Mouse (Mus musculus): ENCODE measurements around the gene Cacnb1.

Gene Cacnb1

DNA sequence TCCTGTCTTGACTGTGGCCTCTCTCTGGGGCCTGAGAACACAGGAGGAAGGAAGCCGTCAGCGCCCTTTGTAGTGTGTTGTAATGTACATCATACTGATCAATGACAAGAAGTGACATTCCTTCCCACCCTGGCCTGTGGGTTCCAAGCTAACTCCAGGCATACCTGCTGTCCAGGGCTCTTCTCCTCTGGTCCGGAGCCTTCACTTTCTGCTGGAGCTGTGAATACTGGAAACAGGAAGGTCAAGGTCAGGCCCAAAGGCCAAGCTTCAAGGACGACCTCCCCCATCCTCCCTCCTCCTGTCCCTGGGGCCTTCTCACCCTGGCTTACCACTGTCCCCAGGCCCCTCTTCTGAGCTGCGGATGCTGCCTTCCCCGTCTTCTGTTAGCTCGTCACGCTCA is 18.1 kb upstream of the Cacnb1 start:
- DNase-seq (ENCODE audit: low spot score in 2 of 2), result no peak

DNA sequence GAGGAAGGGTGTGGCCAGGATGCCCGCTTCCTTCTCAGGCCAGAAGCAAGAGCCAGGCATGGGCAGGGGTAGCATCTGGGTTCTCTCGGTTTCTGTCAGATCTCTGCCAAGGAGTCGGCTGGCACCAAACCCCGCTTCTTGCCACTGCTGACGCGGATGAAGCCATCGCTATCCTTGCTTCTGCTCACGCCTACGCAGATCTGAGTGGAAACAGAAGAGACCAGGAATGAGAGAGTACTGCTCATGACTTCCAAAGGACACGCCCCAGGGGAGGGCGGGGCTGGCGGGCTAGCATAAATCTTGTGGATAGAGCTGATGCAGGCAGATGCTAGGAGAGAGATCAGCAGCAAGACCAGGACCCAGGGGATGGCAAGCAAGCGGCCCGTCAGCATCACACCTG is 15.0 kb upstream of the Cacnb1 start:
- no peak for DNase-seq (ENCODE audit: low spot score in 2 of 2)

DNA sequence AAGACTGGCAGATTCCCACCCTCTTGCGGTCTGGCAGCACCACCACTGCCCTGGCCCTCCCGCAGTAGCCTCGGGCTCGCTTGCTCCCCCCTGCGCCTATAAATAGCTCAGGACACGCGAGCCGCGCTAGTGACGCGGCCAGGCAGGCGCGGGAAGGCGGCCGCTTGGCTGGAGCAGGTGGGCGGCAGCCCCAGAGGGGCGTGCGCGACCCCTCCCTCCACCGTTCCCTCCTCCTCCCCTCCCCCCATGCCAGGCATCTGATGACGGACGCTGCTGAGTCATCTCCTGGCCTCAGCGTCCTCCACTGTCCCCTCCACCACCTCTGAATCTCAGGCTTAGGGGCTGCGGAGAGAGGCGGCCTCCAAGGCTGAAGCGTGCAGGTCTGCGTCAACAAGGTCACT is 13.1 kb upstream of the Cacnb1 start:
- DNase-seq (ENCODE audit: low spot score in 2 of 2), result peak in 1 of 2 experiments; percentile 27

DNA sequence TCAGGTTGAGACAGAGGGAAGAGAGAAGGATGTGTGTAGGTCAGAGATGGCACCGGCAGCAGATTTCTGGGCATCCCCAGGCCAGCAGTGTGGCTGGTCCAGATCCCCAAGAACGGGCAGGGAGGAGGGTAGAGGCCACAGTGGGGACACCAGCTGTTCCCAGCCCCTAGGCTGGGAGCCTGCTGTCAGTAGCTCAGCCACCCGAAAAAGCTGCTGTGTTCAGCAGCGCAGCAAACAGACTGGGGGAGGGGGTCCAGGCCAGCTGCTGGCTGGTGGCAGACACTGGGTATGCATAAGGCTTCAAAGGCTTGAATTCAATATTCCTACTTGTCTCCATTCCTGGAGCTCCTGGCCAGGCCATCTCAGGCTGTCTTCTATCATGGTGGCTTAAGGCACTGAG is 12.0 kb upstream of the Cacnb1 start:
- DNase-seq (ENCODE audit: low spot score in 2 of 2), result no peak

DNA sequence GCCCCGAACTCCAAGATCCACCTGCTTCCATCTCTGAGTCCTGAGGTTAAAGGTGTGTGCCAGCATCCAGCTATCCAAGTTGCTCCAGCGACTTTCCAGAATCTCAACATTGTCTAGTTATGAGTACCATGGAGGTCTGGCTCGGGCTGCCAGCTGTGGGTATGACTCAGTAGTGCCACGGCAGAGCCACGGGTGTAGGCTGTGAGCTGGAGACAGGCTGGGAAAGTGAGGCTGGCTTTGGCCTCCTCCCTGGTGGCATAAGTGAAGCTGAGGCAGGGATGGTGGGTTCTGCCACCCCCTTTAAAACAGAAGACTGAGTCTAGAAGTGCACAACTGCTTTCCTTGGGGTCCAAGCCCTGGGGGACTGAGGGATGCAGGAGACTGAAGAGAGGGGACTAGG is 11.2 kb upstream of the Cacnb1 start:
- DNase-seq (ENCODE audit: low spot score in 2 of 2), result no peak

DNA sequence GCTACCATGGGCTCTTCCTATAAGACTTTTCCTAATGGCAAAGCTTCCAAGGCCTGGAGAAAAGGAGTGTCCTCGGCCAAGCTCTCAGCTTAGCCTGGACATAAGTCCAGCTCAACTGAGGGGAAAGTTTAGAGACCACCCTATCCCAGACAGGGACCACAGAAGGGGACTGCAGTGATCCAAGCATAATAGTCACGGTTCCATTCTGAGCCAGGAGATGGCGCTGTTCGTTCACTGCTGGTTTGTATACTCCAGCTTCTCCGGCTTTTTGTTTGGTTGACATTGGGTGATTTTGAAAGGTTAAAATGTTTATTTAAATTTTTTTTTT is 8.6 kb upstream of the Cacnb1 start:
- DNase-seq (ENCODE audit: low spot score in 2 of 2), result peak; percentile 57 to 72

DNA sequence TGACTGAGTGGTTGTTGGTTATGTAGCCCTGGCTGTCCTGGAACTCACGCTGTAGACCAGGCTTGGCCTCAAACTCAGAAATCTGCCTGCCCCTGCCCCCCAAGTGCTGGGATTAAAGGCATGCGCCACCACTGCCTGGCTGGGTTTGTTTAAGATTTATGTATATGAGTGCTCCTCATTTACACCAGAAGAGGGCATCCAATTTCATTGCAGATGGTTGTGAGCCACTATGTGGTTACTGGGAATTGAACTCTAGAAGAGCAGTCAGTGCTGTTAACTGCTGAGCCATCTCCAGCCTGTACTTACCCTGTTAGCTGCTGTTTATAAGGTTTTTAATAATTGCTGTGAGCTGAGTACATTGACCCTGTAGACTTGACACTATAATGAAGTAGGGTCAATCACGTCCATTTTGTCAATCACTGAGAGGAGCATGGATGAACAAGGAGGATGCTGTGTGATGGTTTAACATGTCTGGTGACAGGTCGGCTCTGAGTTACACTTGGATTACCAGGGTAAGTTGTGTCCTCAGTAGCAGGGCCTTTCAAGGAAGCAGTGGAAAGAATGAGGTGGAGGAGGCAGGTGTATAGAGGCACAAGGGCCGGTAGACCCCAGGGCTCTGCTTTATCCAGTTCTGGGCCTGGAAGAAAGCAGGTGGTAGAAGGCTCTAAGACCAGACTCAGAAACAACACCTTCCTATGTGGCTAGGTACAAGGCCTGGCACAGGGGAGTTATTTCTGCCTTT is 8.0 kb upstream of the Cacnb1 start:
- no peak for DNase-seq (ENCODE audit: low spot score in 2 of 2)

DNA sequence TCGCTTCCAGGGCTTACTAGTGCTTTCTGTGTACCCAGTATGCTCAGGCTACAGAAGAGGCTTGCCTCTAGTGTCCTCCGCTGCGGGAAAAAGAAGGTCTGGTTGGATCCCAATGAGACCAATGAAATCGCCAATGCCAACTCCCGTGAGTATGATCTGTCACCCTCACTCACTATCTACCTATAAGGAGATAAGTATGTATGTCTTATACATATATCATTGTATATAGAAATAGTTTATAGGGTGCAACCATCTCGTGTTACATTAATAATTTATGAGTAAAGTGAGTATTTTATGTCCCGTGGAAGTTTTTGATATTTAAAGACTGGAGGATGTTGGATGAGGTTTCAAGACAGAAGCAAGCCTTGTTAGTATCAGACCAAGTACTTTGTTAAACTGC is 5.0 kb upstream of the Cacnb1 start:
- no peak for DNase-seq (ENCODE audit: low spot score in 2 of 2)

DNA sequence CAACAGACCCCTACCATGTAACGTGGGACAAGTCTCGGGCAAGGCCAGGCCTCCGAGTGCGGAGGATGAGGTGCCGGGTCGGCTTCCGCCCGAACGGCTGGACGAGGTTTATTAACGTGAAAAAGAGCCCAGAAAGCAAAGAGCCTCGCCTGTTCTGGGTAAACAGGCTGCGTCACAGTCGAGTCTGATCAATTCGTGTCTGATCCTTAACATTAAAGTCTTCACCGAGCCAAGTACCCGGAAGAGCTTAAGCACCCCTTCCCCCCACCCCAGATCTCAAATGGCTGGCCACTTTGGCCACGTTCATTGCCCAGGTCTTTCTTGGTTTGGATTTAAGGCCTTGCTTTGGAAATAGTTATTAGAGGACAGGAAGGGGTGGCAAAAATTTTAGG is 4.5 kb upstream of the Cacnb1 start:
- DNase-seq (ENCODE audit: low spot score in 2 of 2), result no peak

DNA sequence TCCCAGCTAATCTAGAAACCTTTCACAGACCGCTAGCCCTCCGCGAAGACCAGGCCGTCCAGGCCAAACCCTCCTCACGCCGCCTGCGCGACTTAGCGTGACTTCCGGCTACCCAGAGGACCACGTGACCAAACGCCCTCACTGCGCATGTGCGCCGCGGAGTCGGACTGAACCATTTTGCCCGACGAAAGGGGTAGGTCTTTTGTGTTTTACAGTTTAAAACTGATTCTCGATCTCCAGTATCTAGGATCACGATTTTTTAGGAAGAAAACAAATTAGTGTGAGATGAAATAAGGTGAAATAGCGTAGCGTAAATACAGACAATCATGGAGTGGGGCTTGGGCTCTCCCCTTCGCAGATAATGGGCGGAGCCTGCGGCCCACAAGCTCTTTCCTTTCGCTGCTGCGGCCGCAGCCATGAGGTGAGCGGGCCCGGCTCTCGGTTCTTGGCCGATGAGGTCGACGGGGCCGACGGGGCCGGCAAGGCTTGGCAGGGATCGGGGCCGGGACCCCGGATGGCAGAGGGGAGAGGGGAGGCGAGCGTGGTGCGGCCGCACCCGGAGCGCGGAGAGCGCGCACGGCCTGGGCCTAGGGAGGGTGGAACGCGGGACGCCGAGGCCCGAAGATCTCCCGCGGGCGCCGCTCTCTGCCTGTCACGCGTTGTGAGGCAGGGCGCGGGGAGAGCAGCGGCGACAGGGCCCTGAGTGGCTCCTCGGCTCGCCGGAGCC is 3.9 kb upstream of the Cacnb1 start, which contains the start of gene Rpl19:
Rpl19 (plus strand) TSS at position 141 of the 727 bp plus-strand sequence.
- DNase-seq (ENCODE audit: low spot score in 2 of 2), result peak; percentile 87 to 93

DNA sequence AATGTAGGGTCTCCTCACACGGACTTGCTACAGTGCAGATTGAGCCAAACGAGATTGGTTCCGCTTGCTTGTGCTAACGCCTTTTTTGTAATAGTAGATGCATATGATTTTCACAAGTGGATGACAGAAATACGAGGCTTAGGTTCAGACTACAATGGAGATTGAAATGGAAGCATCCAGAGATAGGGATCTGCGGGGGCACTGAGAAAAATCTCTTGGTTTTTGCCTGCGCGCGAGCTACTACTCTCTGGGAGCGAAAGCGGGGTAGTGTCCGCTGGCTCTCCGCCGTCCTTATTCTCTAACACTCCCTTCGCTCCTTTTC is 3.4 kb upstream of the Cacnb1 start:
- DNase-seq (ENCODE audit: low spot score in 2 of 2), result no peak

DNA sequence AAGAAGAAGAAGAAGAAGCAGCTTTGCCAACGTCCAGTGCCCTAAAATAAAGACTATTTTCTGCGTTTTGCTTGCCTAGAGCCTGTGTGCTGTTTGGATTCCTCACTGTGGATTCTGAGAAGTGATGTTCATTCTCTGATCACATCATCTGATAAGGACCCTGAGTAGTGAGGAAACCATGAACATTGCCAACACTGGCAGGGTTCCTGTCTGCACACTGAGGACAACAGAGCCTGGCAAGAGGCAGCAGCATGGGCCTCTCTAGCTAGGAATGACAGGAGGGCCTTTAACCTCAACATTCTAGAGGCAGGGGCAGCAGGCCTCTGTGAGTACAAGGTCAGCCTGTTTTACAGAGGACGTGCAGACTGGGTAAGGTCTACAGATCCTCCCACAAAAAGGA is 1.7 kb upstream of the Cacnb1 start:
- no peak for DNase-seq (ENCODE audit: low spot score in 2 of 2)

DNA sequence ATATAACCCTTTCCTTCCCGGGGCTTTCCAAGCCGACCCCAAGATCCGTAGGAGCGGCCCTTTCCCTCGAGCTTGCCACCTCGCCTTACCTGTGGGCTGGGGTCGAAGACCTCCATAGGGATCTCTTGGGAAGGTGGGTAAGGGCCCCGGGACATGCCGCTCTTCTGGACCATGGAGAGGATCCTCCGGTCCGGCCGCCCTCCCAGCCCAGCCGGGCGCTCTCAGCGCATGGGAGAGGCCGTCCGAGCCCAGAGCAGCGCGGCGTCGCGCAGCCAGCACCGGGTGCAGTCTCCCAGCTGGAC is 630 bp downstream of the Cacnb1 start:
- no peak for DNase-seq (ENCODE audit: low spot score in 2 of 2)

DNA sequence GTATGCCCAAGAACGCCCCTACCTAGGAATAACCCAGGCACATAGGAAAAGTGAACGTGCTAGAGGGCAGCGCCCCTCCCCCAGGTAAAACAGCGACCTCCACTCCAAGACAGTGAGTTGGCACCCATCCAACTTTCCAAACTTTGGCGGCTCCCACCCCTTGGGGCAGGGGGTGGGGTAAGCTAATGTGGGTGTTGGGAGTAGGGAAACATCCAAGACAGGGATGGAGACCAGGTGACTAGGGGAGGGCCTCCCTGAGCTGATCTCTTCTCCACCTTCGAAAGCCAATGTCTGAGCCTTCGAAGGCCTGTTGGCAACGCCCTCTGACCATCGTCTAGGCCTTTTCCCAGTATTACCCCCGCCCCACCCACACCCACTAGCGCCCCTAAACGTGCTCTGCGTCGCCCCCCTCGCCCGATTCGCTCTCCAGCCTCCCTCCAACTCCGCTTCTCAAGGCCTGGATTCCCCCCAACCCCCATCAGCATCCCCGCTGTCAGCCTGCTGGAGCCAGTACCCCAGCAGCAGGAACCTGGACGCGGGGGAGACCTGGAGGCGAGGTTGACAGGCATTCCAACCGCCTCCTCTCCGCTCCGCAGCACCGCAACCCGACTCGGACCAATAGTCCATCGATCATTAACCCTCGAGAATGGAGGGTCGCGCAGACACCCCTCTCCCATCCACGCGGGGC is 1.1 kb downstream of the Cacnb1 start:
- DNase-seq (ENCODE audit: low spot score in 2 of 2), result no peak

DNA sequence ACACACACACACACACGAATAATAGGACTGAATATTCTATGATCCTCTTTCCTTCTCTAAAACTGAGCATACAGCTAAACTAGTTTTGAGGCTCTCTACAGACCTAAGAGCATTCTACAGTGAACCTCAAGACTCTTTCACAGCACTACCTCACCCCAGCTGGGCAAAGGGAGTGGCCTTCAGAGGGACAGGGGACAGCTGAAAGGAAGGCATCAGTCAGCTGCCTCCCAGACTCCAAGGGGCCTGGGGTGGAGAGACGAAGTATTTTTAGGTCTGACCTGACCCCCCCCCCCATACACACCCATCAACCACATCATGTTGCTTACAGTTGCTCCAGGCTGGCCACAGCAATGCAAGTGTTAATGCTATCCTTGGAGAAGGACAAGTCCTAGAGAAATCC is 1.7 kb downstream of the Cacnb1 start:
- DNase-seq (ENCODE audit: low spot score in 2 of 2), result no peak

DNA sequence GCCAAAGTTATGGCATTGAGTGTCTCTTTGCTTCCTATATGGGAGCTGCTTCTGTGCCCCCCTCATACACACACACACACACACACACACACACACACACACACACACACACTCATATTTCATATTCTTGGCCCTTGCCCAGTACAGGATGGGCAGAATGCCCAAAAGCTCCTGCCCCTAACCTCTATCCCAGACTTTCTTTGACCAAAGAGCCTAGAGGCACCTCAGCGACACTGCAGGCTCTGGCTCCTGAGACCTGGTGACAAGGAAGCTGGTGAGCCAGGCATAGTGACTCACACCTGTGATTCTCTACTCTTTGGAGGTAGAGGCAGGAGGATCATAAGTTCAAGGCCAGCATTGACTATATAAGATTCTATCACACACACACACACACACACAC is 2.1 kb downstream of the Cacnb1 start:
- no peak for DNase-seq (ENCODE audit: low spot score in 2 of 2)

DNA sequence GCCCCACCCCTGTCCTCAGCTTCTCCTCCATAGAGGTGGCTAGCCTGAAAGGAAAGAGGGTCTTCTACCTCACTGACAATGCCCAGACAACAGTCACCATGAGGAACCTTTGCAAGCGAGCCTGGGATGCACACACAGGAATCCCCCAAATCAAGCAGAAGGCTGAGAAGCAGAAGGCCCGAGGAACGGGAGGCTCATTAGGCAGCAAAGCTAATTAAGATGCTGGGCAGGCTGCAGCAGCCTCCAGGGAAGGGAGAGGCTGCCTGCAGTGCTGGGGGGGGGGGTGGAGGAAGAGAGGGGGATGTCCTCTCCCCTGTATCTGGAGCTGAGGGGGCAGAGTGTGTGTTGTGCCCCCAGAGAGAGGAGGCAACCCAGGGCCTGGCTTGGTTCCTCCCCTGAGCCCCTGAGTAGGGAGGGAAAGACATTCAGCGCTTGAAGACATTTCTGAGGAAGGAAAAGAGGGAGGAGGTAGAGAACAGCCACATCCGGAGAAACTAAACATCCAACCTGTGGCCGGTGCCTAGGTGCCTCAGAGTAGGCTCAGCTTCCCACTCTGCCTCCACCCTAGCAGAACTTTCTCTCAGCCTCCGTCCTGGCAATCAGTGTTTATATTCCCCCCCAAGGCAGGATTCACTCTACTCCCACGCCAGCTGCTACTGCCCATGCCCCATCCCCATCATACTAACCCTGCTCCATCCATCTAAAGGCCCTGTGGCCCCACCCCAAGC is 2.8 kb downstream of the Cacnb1 start:
- no peak for DNase-seq (ENCODE audit: low spot score in 2 of 2)

DNA sequence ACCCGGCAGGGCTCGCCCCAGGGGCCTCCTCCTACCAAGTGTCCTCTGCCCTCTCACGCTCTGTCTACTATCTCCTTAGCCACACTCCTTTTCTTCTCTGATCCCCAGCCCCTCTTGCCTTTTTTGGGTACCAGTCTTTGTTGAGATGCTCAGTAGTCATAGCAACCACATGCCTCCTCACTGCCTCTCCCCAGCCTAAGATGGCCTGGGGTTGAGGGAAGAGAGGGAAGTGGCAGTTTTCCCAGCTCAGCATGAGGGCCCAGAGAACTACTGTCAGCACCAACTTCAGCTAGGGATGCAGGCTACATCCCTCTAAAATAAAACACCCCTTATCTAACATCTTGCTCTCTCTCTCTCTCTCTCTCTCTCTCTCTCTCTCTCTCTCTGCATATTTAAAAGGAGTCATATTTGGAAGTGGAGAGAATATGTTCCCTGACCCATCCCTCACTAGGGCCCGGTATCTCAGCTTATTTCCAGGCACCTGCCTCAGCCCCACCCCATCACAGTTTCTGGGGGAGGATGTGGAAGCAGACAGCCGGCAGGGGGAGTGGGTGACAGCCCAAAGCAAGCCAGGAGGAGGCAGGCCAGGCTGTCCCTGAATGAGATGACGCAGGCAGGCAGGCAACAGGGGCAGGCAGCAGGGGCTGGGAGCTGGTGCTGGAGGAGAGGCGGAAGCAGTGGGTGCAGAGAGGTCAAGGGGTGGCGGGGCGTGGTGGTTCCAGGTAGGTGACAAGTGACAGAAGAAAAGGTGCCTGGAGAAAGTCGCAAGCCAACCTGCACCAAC is 3.8 kb downstream of the Cacnb1 start:
- DNase-seq (ENCODE audit: low spot score in 2 of 2), result no peak

DNA sequence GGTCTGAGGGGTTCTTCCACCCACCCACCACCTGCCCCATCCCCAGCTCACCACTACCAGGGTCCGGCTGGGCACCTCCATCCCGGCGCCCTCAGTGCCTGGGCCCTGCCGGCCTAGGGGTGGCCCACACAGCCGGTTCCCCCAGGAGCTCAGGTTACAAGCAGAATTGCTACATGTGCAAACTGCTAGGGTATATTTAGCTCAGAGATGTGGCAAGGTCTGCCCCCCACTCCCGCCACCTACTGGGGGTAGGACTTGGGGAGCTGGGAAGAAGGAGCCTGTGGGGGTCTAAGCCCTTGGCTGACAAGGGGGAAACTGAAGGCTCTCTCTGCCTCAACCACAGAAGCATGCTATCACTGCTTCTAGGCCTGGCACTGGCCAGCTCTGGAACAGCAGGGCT is 4.6 kb downstream of the Cacnb1 start:
- no peak for DNase-seq (ENCODE audit: low spot score in 2 of 2)

DNA sequence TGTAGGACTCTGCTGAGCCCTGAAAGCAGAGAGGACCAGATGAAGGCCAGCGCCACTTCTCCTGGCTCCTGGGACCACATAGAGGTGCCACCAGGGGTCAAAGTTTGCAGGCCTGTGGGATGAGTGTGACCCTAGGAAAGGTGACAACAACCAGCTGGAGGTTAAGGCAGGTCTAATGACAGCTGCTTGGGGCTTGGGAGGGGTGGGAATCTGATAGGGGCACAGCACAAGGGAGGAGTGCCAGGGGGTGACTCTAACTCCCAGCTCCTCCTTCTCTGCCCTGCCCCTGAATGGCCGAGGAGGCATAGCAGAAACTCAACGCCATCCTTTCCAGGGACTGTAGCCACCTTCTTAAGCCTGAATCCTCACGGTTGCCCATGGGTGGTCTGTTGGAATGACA is 6.0 kb downstream of the Cacnb1 start:
- DNase-seq (ENCODE audit: low spot score in 2 of 2), result no peak

DNA sequence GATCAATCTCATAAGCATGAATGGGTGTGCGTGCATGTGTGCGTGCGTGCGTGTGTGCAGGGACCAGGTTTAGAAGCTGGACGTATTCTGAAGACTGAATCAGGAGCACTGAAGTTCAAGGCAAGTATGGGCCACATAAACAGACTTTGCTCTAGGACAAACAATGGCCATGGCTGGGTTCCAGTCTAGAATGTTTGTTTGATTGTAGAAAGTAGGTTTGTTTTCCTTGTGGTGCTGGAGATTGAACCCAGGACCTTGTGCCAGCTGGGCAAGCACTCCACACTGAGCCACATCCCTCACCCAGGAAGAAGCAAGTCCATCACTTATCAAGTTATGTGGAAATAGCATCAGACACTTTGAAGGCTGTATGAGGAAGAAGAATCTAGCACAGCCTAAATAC is 6.7 kb downstream of the Cacnb1 start:
- DNase-seq (ENCODE audit: low spot score in 2 of 2), result no peak

DNA sequence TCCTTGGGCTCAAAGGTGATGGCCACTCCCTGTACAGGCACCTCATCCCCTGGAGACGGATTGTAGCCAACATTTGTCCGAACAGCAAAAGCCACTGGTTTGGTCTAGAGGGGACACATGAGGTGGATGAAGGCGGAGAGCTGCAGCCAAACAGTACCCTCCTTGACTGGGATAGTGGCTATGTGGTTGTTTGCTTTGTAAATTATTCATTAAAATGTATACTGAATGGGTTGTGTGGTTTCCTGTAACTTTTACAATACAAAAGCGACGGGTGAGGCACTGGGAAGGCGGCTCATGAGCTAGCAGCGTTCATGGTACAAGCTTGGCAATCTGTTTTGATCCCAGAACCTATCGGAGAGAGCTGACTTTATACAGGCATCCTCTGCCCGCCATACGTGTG is 10.0 kb downstream of the Cacnb1 start:
- no peak for DNase-seq (ENCODE audit: low spot score in 2 of 2)
